Mouse (Mus musculus): ENCODE measurements around the gene Fuca2.
"Not testable (repeated sequence)": the region's sequence is repeated elsewhere in the genome, so short reads cannot be mapped to it uniquely, and the experiment has no call there.

Fuca2 gene

GRCm38 (mm10) chr10:13499331-13499730 is at the start of gene Fuca2:
Fuca2 (plus strand) TSS chr10:13499540.
- DNase-seq, result no peak

DNA sequence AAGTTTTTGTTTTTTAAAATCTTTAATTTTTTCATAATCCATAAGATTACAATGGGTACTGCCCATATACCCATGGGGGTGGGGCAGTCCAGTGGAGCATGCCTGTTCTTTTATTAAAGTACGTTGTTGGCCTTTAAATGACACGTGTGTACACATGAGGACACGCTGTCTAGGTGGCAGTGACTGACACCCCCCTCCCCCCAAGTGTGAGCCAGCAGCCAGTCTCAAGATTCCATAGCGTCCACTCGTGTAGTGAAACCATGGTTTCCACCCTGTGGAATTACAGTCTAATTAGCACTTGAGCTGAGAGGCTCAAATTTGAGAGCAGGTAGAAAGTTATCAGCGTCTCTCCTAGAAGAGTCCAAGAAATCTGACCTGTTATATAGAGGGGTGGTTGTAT is 47.7 kb upstream of the Fuca2 start:
- no peak for DNase-seq

DNA sequence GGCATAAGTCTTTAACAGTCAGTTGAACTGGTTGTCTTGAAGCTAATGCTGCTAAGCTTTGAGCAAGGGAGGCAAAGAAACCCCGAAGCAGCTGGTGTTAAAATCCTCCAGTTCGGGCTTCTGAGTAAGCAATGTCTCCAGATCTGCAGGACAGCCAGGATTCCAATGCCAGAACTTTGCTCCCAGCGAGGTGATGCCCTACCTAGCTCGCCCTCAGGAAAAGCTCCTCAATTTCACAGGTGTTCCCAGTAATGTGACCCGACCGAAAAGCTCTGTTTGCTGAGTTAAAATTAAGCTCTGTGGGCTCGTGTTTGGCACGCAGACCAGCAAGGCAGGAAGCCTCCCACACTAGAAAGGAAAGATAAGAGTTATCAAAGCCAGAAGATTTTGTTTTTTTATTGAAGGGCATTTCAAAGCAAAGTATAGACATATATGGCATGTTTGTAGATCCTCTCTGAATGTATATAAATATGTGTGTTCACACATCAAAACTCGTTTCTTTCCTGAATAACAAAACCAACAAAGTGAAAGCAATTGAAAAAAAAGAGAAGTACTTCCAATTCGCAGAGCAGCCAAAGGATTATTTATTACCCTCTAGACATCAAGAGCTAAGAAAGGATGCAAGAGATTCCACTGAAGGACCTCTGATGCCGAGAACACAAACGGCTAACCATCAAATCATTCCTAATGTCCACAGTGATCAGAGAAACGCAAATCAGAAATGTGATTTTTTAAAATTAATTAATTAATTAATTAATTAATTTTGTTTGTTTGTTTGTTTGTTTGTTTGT is 45.9 kb upstream of the Fuca2 start:
- DNase-seq, result no peak

DNA sequence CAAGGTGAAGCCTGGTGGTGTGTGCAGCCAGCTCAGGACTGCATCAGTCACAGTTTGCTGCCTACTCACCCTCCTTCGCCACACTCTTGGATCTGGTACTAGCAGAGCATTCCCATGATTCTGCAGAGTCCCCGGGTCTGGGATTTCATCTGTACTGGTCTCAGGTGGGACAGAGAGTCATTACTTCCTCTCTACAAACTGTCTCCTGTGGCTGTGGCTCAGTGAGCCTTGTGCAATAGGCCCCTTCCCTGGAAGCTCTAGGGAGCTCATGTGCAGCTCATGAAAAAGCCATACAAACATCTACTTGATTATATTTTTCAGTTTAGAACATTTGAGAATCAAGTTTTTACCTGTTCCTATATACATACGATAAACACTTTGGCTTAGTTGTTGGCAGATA is 35.0 kb upstream of the Fuca2 start:
- DNase-seq, result not testable (repeated sequence)

GRCm38 (mm10) chr10:13466925-13467324 is 32.4 kb upstream of the Fuca2 start:
- DNase-seq, result no peak

DNA sequence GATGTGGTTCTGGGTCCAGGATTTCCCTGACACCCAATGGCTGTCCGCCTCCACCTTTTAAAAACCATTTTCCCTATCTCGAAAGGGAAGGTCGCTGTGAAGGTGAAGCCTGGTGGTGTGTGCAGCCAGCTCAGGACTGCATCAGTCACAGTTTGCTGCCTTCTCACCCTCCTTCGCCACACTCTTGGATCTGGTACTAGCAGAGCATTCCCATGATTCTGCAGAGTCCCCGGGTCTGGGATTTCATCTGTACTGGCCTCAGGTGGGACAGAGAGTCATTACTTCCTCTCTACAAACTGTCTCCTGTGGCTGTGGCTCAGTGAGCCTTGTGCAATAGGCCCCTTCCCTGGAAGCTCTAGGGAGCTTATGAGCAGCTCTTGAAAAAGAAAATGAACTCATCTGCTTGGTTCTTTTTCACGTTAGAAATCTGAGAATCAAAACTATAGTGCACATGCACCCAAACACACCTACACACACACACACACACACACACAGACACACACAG is 31.3 kb upstream of the Fuca2 start:
- DNase-seq, result not testable (repeated sequence)

GRCm38 (mm10) chr10:13470236-13470635 is 29.1 kb upstream of the Fuca2 start:
- no peak for DNase-seq

DNA sequence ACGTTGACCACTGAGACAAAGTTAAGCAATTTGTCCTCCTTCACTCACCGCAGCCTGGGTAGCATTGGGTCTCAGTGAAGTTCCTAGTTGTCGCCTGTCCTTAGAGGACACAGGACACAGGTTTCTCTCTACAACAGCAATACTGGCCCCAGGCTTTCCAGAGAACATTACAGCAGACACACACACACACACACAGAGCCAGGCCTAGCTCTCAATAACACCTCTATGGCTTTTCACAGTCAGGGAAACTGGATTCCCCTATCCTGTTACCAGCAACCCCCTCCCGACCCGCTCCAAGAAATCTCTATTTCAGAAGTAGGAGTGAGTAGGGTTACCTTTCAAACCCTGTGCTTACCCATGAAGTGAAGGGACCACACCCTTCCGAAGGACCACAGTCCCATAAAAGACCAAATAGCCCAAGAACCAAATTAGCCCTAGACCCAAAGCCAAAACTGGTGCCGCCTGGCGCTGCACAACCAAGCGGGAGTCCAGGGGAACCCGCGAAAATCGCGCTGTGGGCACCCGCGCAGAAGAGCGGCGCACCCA is 26.0 kb upstream of the Fuca2 start:
- no peak for DNase-seq

DNA sequence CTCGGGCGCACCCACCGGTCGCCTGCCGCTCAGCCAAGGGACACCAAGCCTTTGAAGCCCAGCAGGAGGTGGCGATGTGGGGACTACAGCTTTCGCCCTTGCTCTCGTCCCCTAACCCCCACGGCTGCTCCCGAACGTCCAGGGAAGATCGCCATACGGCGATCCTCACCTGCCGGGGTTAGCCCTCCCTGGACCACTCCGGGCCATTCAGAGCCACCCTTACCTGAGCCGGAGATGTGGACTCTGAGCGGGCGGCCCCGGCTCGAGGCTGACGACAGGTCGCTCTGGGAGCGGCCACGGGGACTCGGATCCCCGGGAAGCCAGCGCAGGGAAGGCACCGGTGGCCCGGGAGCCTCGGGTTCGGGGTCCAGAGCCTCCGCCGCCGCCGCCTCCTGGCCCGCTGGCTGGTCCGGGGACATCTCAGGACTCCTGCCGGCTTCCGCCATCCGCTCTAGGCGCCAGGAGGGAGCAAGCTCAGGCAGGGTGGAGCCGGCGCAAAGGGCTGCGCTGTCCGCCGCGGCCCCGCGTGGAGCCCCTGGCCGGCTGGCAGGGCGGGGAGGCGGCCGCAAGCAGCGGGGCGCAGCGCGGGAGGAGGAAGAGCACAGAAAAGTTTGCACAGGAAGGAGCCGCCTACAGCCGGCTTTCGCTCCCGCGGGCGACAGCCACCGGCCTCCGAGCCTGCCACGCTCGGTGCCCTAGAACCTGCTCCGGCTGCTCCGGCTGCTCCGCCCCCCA is 25.3 kb upstream of the Fuca2 start, which contains the start of gene Phactr2:
Gene Phactr2 (minus strand): TSS at position 580 of the 735 bp plus-strand sequence.
- DNase-seq, result peak; percentile 55

- no peak for DNase-seq
Measured at GRCm38 (mm10) chr10:13474568-13474955, 24.8 kb upstream of the Fuca2 start.

GRCm38 (mm10) chr10:13475121-13475520 is 24.2 kb upstream of the Fuca2 start:
- no peak for DNase-seq

- DNase-seq, result no peak
Measured at GRCm38 (mm10) chr10:13479341-13479740, 20.0 kb upstream of the Fuca2 start.

DNA sequence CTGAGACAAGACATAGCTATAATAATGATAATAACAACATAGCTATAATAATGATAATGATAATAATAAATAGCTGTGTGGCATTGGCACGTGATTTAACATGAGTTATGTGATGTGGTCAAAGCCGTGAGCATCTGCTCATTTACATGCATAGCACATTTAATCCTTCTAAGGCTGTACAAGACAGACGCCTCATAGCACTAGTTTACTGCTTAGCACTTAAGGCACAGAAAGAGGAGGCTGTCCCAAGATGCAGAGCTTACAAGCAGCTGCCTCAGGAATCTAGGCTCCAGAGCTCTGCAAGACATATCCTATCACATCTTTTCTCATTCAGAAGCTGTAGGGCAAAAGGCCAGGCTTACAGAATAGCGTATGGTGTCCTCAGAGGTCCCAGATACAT is 13.4 kb upstream of the Fuca2 start:
- DNase-seq, result no peak

GRCm38 (mm10) chr10:13489671-13490070 is 9.7 kb upstream of the Fuca2 start:
- DNase-seq, result no peak

DNA sequence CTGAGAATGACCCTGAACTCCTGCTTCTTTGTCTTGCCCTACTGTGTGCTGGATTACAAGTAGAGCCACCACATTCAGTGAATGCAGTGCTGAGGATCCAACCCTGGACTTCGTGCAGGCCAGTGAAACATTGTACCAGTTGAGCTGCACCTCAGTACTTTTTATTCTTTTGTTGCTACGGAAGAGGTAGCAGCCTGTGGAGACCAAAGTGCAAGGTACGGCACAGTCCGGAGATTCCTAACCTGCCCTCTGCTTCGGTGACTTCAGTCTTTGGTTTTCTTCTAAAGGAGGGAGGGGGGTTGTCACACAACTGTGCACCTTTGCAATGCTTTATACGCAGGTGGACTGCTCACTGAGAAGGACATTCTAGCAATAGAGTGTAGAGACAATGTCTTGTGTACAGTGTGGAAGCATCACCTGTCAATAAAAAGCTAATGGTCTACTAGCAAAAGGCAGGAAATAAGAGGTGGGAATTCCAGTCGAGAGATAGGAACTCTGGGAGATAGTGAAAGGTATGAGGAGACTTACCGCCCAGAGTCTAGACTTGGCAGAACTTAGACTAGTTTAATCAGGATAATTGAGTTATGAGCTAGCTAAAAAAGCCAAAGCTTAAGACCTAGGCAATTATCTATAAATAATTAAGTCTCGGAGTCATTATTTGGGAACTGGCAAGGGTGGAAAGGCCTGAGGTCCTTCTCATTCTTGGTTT is 5.2 kb upstream of the Fuca2 start:
- DNase-seq, result no peak

- no peak for DNase-seq
Measured at GRCm38 (mm10) chr10:13496315-13496714, 3.0 kb upstream of the Fuca2 start.

DNA sequence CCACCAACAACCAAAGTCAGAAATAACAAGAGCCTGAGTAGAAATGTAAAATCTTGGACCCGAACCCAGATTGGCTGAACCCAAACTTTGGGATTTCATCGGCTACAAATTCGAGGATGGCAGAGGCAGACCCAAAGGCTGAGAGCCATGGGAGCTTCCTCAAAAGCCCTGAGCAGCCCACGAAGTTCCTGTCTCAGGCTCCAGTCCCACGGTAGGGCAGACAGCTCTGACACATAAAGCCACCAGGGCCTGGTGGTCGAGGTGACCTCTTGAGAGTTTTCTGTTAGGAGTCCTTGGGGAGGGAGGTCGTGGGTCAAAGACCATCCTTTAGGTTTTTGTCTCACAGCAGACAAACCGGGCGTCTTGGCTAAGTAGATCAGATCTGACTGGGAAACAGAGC is 1.1 kb downstream of the Fuca2 start:
- no peak for DNase-seq

DNA sequence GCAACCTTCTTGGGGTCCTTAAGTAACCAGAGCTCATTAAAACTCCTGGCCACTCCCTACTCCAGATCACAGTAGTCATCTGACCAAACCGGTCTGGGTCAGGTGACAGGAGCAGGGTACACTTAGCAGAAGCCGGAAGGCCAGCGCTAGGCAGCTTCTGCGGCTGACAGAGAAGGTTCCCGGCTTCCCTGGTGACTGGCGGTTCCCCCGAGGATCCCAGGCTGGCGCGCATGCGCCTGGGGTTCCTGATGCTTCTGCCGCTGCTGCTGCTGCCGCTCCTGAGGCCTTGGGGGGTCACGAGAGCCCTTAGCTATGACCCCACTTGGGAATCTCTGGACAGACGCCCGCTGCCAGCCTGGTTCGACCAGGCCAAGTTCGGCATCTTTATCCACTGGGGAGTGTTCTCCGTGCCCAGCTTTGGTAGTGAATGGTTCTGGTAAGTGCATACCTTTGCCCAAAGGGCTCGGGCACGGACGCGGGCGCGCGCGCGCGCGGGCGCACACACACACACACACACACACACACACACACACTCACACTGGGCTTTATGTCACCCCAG is 1.7 kb downstream of the Fuca2 start:
- peak; percentile 89 for DNase-seq

GRCm38 (mm10) chr10:13501533-13501932 is 2.2 kb downstream of the Fuca2 start:
- not testable (repeated sequence) for DNase-seq

GRCm38 (mm10) chr10:13502371-13502770 is 3.0 kb downstream of the Fuca2 start:
- DNase-seq, result no peak

- peak; percentile 11 for DNase-seq
Measured at GRCm38 (mm10) chr10:13521857-13522256, 22.5 kb downstream of the Fuca2 start.

DNA sequence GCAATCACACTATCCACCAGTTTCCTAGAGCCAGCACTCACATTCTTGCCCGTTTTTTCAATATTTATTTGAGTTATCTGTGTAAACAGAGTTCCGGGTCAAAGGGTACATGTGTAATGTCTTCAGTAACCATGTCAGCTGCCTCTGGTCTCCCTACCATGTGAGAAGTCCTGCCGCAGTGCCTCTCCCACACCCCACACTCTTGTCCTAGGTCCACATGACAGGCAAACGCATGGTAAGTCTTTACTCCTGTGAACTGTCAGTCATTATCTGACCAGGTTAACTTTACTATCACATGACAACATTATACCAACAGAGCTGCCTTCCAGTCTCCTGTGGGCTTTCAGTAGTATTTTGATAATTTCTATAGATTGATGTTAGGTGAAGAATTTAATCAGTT is 28.8 kb downstream of the Fuca2 start:
- no peak for DNase-seq

GRCm38 (mm10) chr10:13534751-13535150 is 35.4 kb downstream of the Fuca2 start:
- DNase-seq, result no peak

Measured in lung, postnatal 14 days (tissue).